Mouse (Mus musculus) heart, postnatal 36 days (tissue): ENCODE data around the gene Hyal1. TPM values are rescaled to one million over a fixed set of nuclear protein-coding genes. Genes with fewer than 3 reads are reported as not detected.
"Not testable (repeated sequence)": the region's sequence is repeated elsewhere in the genome, so short reads cannot be mapped to it uniquely, and the experiment has no call there.

Experiments
- DNase-seq, 2 experiments: peaks; one replicate each; pipeline ENCODE4 v3.0.0; 2021 to 2022
- intact Hi-C: fragments of 180-260 bp; cut with DNase I; formaldehyde crosslinking; loops from one replicate; pipeline ENCODE4 v1.15.1; 2025
- total RNA-seq, 2 experiments: library from RNA; stranded (reverse); gene quantifications; 2 replicates each; pipeline ENCODE4 v1.2.3; 2021

The Hyal1 gene
- total RNA-seq, 2 experiments from 2014 or later: 5.1 to 5.7 TPM

DNA sequence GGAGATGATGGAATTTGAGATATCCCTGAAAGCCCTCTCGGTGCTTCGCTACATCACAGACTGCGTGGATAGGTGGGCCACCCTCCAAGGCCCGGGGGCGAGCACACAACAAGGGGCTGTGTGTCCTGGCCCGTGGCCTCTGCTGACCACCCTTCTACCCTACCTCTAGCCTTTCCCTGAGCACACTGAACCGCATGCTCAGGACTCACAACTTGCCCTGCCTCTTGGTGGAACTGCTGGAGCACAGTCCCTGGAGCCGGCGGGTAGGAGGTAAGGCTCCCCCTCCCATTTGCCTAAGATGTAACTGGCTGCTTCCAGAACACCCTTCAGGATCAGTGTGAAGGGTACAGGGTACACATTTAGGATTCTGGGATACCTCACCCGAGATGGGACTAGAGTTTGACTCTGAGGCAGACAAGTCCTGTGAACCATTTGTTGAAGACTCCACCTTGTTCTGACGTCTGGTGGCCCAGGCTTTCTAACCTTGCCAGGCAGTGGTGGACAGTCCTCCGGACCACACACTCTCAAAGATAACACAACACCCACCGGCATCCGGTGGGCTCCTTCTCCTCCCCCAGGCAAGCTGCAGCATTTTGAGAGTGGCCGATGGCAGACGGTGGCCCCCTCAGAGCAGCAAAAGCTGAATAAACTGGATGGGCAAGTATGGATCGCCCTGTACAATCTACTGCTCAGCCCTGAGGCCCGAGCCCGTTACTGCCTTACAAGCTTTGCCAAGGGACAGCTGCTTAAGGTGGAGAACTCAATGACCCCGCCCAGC is 27.2 kb upstream of the Hyal1 start:
- DNase-seq: no peak
- intact Hi-C loops: no loop called here

DNA sequence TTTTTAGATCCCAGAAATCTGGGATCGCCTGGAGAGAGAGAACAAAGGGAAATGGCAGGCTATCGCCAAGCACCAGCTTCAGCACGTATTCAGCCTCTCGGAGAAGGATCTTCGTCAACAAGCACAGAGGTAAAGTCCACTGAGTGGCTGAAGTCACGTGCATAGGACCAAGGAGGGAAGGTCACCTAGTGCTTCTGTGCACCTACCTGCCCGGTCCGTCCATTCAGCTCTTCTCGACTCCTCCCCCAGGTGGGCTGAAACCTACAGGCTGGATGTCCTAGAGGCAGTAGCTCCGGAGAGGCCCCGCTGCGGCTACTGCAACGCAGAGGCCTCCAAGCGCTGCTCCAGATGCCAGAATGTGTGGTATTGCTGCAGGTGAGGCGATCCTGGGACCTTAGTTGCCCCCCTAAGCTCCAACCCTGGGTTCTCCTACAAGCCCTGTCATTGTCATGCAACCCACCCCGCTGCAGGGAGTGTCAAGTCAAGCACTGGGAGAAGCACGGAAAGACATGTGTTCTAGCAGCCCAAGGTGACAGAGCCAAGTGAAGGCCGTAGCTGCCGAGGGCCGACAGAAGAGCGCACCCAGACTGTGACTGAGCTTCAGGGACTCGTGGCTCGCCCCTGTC is 26.1 kb upstream of the Hyal1 start:
- no peak for DNase-seq
- intact Hi-C loops: no loop called here

DNA sequence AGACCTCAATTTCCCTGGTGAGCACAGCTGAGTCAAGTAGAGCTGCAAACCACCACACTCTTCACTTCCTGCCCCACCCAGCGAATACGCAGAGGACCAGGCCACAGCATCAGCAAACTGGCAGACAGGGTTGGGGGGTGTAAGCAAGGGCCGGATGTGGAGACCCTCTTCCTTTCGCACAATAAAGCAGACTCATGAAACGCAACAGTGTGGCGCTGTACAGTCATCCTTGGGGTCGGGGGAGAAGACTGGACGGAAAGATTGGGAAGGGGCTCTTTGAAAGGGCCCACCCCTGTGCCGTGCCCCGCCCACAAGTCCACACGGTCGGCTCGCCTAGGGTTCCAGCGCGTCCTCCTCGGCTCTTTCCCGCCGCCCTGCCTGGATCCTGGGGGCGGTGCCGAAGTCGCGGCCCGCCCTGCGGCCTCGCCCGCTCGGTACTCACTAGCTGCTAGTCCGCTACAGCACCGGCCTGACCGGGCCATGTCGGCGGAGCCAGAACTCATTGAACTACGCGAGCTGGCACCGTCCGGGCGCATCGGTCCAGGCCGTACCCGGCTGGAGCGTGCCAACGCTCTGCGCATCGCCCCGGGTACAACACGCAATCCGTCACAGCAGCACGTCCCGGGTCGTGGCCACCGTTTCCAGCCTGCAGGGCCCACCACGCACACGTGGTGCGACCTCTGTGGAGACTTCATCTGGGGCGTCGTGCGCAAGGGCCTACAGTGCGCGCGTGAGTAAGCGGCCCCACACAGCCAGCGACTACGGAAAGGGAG is 25.4 kb upstream of the Hyal1 start, which contains the start of gene Rassf1:
Gene Rassf1, plus strand, starts transcription at position 439 of the 773 bp plus-strand sequence.
- DNase-seq: peak; percentile 71 to 76
- intact Hi-C loops: no loop called here

DNA sequence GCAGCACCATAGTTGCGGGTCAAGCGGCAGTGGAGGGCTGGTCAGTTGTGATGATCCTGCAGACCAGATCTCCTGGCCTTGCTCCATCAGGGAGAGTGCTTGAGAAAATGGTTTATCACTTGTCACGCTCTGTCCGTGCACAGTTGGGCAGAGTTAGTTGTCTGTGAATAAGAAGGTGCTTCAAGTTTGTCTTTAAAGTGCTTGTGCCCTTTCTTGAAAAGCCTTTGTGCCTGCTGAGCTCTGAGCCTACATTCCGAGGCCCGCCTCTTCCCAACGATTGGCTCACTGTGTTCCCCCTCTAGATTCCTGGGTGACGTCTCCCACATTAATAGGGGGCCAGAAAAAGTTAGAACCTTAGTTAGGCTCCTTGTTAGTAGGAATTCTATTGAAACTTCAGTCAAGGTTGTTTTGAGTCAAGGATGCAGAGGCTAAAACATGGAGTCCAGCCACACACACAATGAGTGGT is 24.8 kb upstream of the Hyal1 start:
- DNase-seq: no peak
- intact Hi-C loops: no loop called here

DNA sequence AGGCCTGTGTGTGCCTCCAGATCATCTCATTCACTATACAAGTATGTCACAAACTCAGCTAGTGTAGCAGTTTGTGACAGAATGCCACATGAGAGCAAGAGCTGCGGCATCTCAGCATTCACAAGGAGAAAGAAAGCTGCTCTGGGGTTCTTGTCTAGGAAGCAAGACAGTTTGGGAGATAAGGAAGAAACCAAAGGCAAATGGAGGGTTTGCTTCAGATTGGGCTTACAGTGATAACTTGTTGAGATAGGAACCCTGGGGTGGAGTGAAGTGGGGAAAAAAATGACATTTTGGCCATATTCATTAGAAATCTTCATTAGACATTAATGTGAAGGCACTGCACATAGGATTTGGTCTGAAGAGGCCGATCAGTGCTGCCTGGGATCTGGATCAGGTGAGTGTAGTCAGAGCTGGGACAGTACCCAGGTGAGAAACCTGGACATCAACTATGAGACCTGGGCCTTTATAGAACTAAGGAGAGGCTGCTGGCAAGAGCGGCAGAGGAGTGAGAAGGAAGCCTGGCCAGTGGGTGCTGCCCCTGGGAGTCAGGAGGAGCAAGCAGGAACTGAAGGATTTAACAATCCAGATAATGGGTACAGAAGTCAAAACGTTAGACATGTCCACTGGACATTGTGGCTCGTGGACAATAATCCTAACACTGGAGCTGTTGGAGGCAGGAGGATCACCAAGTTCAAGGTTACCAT is 23.9 kb upstream of the Hyal1 start:
- intact Hi-C loops: no loop called here
- DNase-seq: no peak

DNA sequence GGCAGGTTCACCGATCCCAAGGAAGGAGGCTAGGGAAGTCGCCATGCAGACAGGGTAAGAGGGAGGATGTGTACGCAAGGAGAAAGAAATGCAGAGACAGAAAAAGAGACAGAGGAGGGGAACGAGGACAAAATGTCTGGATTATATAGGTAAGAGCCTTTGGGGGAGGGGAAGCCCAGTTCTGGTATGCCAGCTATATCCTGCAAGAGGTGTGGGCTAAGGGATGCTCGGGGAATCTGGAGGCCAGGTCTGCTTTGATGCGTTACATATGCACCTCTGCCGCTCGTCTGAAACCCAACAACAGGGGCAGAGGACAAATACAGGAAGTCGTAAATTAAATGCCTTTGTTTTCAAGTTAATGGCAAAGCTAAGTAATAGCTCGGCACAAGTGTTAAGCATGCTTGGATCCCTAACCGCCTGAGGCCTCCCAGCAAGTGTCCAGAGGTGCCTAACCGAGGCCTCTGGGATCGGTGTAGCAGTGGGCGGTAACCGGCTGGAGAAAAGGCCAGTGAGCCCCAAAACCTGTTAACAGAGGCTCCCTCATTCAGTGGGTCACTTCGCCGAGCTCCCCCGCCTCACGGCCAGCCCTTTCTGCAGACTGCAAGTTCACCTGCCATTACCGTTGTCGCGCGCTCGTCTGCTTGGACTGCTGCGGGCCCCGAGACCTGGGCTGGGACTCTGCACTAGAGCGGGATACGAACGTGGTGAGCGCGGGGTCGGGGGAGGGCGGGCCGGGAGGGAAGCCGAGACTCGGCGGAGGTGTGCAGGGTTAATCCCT is 23.0 kb upstream of the Hyal1 start:
- no peak for DNase-seq
- intact Hi-C loops: no loop called here

DNA sequence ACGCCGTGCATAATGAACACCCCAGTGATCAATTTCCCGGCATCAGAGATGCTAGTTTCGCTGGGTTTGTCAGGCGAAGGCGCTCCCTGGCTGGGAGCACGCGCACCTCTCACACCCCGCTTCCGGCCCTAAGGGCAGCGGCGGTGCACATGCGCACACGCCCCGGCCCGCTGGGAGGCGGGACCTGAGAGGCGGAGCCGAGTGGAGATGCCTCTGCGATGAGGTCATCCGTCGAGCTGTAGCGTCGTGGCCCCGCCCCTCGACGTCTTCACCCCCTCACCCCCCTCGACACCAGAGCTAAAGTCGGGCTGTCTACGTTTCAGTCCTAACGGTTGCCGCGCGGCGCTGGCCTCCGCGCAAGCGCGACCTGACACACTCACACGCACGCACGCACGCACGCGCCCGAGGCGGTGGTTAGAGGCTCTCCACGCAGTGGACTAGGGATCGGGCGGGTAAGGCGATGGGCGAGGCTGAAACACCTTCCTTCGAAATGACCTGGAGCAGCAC is 22.4 kb upstream of the Hyal1 start:
- peak; percentile 91 for DNase-seq
- intact Hi-C loops: no loop called here

DNA sequence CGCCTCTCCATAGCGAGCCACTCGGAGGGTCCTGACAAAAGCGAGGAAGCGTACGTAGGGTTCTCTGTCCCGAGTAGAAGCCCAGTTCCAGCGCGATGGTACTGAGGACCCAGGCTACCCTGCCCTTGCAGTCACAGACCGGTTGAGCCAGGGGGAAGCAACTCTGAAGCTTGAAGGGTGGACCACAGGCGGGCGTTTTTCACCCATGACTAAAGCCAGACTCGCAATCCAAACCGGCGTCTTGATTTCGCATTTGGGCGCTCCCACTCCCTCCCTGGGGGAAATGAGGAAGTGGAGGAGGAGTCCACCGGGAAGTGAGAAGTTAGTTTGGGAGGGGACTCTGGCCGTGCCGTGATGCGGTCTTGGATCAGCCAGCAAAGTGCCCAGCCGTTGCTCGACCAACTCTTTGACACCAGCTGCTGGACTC is 21.7 kb upstream of the Hyal1 start:
- DNase-seq: peak; percentile 71 to 81
- intact Hi-C loops: no loop called here

DNA sequence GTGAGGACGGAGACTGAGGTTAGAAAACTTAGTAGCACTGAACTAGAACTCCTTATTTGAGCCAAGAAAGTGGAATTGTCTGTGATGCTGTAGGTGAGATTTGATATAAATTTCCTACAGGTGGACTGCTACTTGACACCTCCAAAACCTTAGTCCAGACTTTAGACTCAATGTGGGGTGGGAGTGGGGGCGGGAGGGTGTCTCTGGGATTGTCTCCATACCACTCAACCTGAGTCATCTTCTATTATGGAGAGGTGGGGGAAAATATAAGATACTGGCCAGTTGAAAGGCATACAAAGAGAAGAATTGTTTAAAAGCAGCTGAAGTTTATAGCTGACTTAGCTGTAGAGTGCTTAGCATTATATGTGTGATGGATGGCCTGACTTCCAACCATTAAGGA is 21.0 kb upstream of the Hyal1 start:
- intact Hi-C loops: no loop called here
- DNase-seq: no peak

DNA sequence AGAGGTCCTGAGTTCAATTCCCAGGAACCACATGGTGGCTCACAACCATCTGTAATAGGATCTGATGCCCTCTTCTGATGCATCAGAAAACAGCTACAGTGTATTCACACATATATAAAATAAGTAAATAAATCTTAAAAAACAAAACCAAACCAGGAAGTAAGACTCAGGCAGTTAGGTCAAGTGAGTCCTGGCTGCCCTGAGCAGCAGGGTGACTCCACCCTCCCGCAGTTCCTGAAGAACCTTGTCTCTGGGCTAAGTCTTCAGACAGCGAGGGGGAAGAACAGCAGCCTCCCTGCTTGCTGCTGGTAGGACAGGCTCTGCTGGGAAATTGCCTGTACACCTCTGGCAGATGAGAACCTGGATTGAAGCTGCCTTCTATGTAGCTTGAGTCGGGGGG is 20.4 kb upstream of the Hyal1 start:
- DNase-seq: no peak
- intact Hi-C loops: no loop called here

DNA sequence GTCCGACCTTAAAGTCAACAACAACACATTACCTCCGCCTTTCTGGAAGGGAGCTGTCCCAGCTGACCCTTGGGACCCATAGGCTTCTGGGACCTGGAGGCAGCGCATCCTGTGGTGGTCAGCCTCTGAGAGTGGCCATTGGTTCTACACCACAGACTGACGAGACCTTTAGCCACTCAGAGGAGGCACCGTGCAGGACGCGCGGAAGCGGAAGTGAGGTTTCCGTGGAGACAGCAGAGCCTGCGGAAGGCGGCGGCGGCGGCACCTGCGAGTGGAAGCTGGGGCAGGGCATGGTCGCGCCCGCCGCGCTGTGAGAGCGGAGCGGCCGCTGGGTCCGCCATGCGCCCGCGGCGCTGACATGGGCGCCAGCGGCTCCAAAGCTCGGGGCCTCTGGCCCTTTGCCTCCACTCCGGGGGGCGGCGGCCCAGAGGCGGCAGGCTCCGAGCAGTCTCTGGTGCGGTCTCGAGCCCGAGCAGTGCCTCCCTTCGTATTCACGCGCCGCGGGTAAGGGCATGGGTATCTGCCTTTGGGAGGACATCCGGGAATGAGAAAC is 13.6 kb upstream of the Hyal1 start, which contains the start of gene Tusc2:
Gene Tusc2, plus strand, starts transcription at position 227 of the 553 bp plus-strand sequence.
- intact Hi-C loops: no loop called here
- DNase-seq: peak; percentile 92 to 93

DNA sequence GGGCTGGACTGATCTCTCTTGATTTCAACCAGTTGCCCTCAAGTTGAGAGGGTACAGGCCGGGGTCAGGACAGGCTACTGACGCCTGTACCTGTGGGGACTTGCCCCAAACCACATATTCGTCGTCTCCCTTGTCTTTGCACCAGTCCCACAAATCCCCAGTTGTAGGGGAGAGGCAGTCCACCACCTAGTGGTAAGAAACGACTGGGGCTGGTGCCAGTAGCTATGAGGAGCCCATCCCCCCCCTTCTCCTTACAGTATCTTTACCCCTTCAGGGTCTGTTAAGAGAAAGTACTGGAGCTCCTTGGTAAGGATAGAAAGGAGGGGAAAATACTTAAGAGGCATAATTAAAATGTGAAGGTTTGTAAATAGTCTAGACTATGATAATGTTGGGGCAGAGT is 11.2 kb upstream of the Hyal1 start:
- intact Hi-C loops: loop anchor here (5.0 kb wide), 1 partner anchor 67 kb away; no protein-coding TSS in a partner anchor
- DNase-seq: not testable (repeated sequence)

DNA sequence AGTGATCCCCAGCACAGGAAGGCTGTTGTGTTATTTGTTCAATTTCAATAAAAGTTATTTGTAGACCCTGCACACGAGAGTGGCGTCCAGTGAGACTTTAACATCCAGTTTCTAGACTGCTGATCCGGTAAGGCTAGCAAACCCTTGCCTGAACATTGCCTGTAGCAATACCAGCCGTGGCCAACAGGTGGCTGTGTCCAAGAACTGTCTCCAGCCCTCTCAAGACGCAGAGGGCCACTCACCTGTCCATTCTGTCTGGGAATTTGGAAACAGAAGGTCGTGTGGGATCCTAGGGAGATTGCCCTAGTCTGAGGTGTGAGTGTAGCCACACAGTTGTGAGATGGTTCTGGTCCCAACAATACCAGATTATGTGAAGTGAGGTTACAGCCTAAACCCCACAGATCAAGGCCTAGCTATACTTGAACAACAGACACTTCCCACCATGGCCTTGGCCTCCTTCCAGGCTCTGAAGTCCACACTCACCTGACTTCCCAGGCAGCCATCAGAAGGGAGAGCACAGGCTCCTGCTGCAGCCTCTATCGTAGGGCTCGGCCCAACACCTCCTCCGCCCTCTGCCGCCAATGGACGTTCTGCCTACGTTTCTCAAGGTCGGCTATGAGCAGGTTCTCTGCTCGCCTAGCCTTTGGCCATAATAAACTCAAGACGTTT is 10.6 kb upstream of the Hyal1 start:
- intact Hi-C loops: loop anchor here (5.0 kb wide), 1 partner anchor 66 kb away; no protein-coding TSS in a partner anchor
- DNase-seq: peak; percentile 86 to 93

DNA sequence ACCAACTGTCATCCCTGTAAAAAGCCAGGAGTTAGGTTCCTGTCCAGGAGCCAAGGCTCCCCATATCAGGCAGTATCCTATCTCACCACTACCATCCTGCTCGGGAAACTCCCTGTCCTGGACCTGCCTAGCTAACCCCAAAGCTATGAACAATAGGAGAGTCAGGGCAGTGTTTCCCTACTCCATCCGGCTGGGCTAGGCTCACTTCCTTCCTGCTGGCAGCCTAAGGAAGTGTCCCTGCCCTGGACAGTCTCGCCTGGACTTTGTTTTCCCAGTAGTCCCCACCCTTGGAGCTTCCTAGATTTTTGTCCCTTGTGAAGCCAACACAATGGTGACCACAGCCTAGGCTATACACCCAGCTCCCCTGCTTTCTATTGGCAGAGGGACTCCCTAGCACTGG is 9.9 kb upstream of the Hyal1 start:
- intact Hi-C loops: loop anchor here (5.0 kb wide), 1 partner anchor 65 kb away; no protein-coding TSS in a partner anchor
- peak; percentile 61 to 62 for DNase-seq

DNA sequence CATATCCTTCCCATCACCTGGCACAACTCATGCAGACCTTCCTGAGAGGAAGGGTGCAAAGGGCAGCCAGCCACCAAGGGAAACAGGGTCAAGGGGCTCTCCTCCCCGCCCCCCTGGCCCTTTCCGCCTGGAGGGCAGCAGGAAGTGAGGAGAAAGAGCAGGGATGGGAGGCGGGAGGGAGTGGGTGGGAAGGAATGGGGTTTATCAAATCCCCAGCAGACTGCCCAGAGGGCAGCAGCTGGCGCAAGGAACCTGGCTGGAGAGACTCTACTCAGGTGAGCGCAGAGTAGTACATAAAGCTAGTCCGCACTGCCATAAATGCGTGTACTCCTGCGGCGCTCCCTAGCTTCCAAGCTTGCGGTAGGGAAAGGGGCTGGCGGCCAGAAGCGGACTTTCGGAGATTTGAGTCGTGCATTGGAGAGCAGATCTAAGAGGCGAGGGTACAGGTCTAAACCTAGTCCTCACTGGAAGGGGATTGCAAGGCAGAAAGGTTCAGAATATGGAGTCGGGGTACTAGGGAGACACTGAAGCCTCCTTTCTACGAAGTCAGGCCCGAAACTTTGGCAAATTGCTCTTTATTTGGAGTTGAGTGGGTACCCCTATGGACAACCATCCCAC is 8.9 kb upstream of the Hyal1 start, which contains the start of gene Hyal2:
Gene Hyal2, plus strand, starts transcription at position 244 of the 618 bp plus-strand sequence.
- intact Hi-C loops: loop anchor here (5.0 kb wide), 1 partner anchor 64 kb away; no protein-coding TSS in a partner anchor
- peak in 1 of 2 experiments; percentile 53 for DNase-seq

DNA sequence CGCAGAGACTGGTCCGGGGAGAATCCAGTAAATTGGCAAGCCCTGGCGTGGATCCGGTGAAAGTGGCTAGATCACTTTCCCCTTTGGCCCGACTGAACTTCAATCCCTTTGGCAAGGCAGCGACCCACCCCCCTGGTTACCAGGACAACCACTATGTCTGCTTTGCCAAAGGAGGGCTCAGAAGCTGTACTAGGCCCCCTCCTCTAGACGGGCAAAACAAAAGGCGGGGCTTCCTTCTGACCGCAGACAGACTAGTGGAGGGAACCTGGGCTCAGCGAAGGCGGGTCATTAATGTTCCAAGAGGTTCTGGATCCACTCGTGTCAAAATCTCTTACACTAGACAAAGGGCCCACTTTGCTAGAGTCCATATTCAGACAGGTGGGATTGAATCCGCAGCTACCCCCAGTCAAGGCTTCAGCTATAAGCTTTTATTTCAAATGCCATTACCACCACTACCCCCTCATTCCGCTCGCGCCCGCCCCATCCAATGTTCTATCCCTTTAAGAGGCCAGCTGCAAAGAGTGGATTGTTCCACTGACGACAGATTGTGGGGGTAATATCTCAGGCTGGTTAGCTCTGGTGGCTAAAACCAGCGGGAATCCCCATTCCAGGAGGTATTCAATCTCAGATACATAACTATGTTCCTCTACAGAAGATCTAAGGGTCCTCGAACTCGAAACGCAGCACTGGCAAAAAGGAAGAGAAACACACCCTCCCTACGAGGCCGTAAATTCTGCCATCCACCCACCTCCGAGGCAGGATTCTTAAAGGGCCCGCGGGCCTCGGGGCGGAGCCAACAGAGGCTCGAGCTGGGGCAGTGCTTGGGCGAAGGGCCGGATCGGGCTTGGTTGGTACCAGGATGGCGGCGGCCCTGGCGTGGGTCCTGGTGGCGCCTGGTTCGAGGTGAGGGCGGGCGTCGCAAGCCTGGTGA is 8.1 kb upstream of the Hyal1 start:
- intact Hi-C loops: loop anchor here (1.0 to 5.0 kb wide), 2 partner anchors 12 to 64 kb away; partner anchors contain the start of gene Hyal3
- DNase-seq: peak; percentile 83 to 90

DNA sequence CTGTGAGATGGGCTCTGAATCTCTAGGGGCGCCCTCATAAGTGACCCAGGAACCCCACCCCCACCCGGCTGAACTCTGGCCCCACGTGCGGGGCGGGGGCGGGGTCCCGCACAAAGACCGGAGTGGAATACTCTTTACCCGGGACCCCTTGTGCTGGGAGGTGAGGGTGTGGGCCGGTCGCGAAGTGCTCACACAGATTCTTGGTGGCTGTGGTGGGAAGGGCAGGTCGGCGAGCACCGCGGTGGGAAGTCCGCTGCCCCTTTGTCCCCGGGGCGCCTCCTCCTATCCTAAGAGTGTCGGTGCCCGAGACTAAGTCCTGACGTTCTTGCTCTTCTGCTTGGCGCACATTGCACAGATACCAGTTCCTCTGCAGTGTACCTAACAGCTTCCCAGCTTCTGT is 7.5 kb upstream of the Hyal1 start:
- intact Hi-C loops: loop anchor here (1.0 to 5.0 kb wide), 2 partner anchors 11 to 63 kb away; partner anchors contain the start of gene Hyal3
- no peak for DNase-seq
